Mouse (Mus musculus) cerebellum, adult 2 months (tissue): ENCODE results near the gene Dvl2.

Source experiments
- CTCF ChIP-seq: fragments of 200-500 bp; IDR thresholded peaks from 2 replicates; pipeline ENCODE4 v1.5.1; 2011; ENCODE audit warnings: low read depth, mild to moderate bottlenecking, control low read depth, low read length, moderate library complexity, borderline replicate concordance; ENCODE audit not compliant: insufficient read depth
- POLR2A ChIP-seq: fragments of 200-500 bp; IDR thresholded peaks from 2 replicates; pipeline ENCODE4 v1.6.1; 2011; ENCODE audit warnings: low read length, control low read depth, borderline replicate concordance; ENCODE audit not compliant: insufficient read depth

DNA sequence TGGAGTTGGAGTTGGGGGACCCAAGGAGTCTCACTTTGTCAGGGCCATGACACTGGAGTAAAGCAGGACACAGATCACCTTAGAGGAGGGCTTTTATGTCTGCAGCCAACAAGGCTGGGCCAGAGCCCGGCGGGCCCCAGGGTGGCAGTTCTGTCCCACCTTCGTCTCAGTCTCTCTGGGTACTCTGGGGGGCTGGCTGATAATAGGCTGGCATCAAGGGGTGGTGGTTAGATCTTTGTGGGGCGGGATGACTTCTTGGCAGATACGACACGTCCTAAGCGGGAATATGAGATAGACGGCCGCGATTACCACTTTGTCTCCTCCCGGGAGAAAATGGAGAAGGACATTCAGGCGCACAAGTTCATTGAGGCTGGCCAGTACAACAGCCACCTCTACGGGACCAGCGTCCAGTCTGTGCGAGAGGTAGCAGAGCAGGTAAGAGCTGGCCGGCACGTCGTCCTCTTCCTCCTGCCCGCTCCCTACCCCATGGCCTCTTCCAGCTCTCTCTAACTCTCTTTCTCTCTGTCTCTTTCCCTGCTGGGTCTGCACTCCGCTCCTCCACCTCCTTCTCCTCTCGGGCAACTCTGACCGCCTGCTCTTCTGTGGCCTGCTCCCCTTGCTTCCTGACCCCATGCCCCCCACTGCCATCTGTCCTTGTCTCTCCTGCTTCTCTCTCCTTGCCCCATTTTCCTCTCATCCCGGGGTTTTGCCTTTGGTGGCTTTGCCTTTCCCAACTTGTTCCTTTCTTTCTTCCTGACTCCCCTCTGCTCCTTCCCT, 42.1 kb downstream of the Dvl2 start:
- TF ChIP-seq CTCF (no peak), POLR2A (no peak)
